Mouse (Mus musculus) limb, embryonic 13.5 days (tissue): ENCODE data around the gene Lpp. TPM values are rescaled to one million over a fixed set of nuclear protein-coding genes. Genes with fewer than 3 reads are reported as not detected.

Source experiments
- ATAC-seq: fragments of 200-750 bp; cut with Nextera tagmentation; 2 replicates; pipeline ENCODE4 v1.8.0; 2017; ENCODE audit warnings: low read depth, moderate number of reproducible peaks, moderate TSS enrichment; ENCODE audit not compliant: low FRiP score
- H3K27ac ChIP-seq: fragments of 300-500 bp; sonication (generic); 2 replicates; pipeline ENCODE4 v1.5.1; 2015; ENCODE audit warnings: inconsistent platforms, mild to moderate bottlenecking, moderate library complexity
- H3K27me3 ChIP-seq: fragments of 300-500 bp; sonication (generic); 2 replicates; pipeline ENCODE4 v1.6.1; 2015; ENCODE audit warnings: mild to moderate bottlenecking, inconsistent platforms
- H3K36me3 ChIP-seq: fragments of 300-500 bp; sonication (generic); 2 replicates; pipeline ENCODE4 v1.6.1; 2015; ENCODE audit warnings: inconsistent platforms, mild to moderate bottlenecking, moderate library complexity
- H3K4me1 ChIP-seq: fragments of 300-500 bp; sonication (generic); 2 replicates; pipeline ENCODE4 v1.6.1; 2015; ENCODE audit warnings: inconsistent platforms
- H3K4me2 ChIP-seq: fragments of 300-500 bp; sonication (generic); replicated peaks from 2 replicates; pipeline ENCODE4 v1.6.1; 2015; ENCODE audit warnings: inconsistent platforms, mild to moderate bottlenecking, moderate library complexity
- H3K4me3 ChIP-seq: fragments of 300-500 bp; sonication (generic); 2 replicates; pipeline ENCODE4 v1.5.1; 2015; ENCODE audit warnings: moderate library complexity, mild to moderate bottlenecking, inconsistent platforms
- H3K9ac ChIP-seq: fragments of 300-500 bp; sonication (generic); 2 replicates; pipeline ENCODE4 v1.6.1; 2015; ENCODE audit warnings: mild to moderate bottlenecking, inconsistent platforms
- H3K9me3 ChIP-seq: fragments of 300-500 bp; sonication (generic); 2 replicates; pipeline ENCODE4 v1.6.1; 2016; ENCODE audit warnings: inconsistent platforms
- WGBS: fragments of 180-500 bp; shearing (Covaris S2); methylation state at CpG from one replicate; pipeline ENCODE4 v1.1.7; 2015; 5-methylcytosine and 5-hydroxymethylcytosine counted together
- polyA plus RNA-seq: library from polyadenylated mRNA; unstranded; fragments of >200 nt; fragmentation: Nextera tagmentation; extraction: Ambion mirVana; gene quantifications from 2 replicates; pipeline ENCODE4 v1.2.1, GENCODE M21; 2015

The Lpp gene
- polyA plus RNA-seq, 1 experiment from 2014 or later: 56.0 TPM

- Histone ChIP-seq H3K4me2 (no peak overlapping the region), H3K4me3 (no peak overlapping the region), H3K36me3 (no peaks in the 10 kb centered on the region), H3K9ac (no peak overlapping the region), H3K27me3 (no peaks in the 10 kb centered on the region), H3K4me1 (peaks cover 8% of the 10 kb centered on the region), H3K9me3 (no peaks in the 10 kb centered on the region), H3K27ac (no peak overlapping the region)
- WGBS: 87% methylated on average over 9 of the region's 9 CpGs
- ATAC-seq: no peak
Observed at GRCm38 (mm10) chr16:24859509-24860140, 466.3 kb downstream of the Lpp start.

GRCm38 (mm10) chr16:24860445-24860844 is 467.1 kb downstream of the Lpp start:
- H3K36me3 ChIP-seq: no peaks in the 10 kb centered on the region
- no peak overlapping the region for H3K9ac ChIP-seq
- H3K4me3 ChIP-seq: no peak overlapping the region
- no peak overlapping the region for H3K4me2 ChIP-seq
- no peak overlapping the region for H3K27ac ChIP-seq
- ATAC-seq: no peak
- WGBS: 91% methylated on average over 7 of the region's 7 CpGs
- H3K9me3 ChIP-seq: no peaks in the 10 kb centered on the region
- H3K4me1 ChIP-seq: peaks cover 8% of the 10 kb centered on the region
- no peaks in the 10 kb centered on the region for H3K27me3 ChIP-seq

GRCm38 (mm10) chr16:24861374-24861773 is 468.1 kb downstream of the Lpp start:
- H3K9ac ChIP-seq: no peak overlapping the region
- H3K27me3 ChIP-seq: no peaks in the 10 kb centered on the region
- 46% methylated on average over 5 of the region's 5 CpGs for WGBS
- peaks cover 8% of the 10 kb centered on the region for H3K4me1 ChIP-seq
- no peak for ATAC-seq
- no peak overlapping the region for H3K27ac ChIP-seq
- H3K36me3 ChIP-seq: no peaks in the 10 kb centered on the region
- H3K4me2 ChIP-seq: no peak overlapping the region
- no peak overlapping the region for H3K4me3 ChIP-seq
- H3K9me3 ChIP-seq: no peaks in the 10 kb centered on the region

GRCm38 (mm10) chr16:24874235-24874634 is 480.9 kb downstream of the Lpp start:
- Histone ChIP-seq H3K4me1 (no peaks in the 10 kb centered on the region), H3K9me3 (peaks cover 7% of the 10 kb centered on the region), H3K4me3 (no peak overlapping the region), H3K4me2 (no peak overlapping the region), H3K36me3 (peaks cover 12% of the 10 kb centered on the region), H3K27ac (no peak overlapping the region), H3K9ac (no peak overlapping the region), H3K27me3 (no peaks in the 10 kb centered on the region)
- no peak for ATAC-seq
- WGBS: 74% methylated on average over 4 of the region's 4 CpGs

- Histone ChIP-seq H3K4me3 (no peak overlapping the region), H3K36me3 (peaks cover 12% of the 10 kb centered on the region), H3K27ac (no peak overlapping the region), H3K4me1 (peaks cover 3% of the 10 kb centered on the region; the same call in 1 of the 2 replicates), H3K9me3 (peaks cover 7% of the 10 kb centered on the region), H3K9ac (no peak overlapping the region), H3K4me2 (no peak overlapping the region), H3K27me3 (no peaks in the 10 kb centered on the region)
- 61% methylated on average over 1 of the region's 1 CpGs for WGBS
- ATAC-seq: no peak
Observed at GRCm38 (mm10) chr16:24875661-24876060, 482.4 kb downstream of the Lpp start.

- H3K27ac ChIP-seq: no peak overlapping the region
- no peaks in the 10 kb centered on the region for H3K27me3 ChIP-seq
- ATAC-seq: no peak
- H3K9ac ChIP-seq: no peak overlapping the region
- H3K4me3 ChIP-seq: no peak overlapping the region
- no peak overlapping the region for H3K4me2 ChIP-seq
- no peaks in the 10 kb centered on the region for H3K9me3 ChIP-seq
- 58% methylated on average over 4 of the region's 4 CpGs for WGBS
- H3K4me1 ChIP-seq: peaks cover 7% of the 10 kb centered on the region; the same call in 1 of the 2 replicates
- no peaks in the 10 kb centered on the region for H3K36me3 ChIP-seq
Observed at GRCm38 (mm10) chr16:24878977-24879376, 485.7 kb downstream of the Lpp start.

GRCm38 (mm10) chr16:24880698-24881097 is 487.4 kb downstream of the Lpp start:
- H3K9ac ChIP-seq: no peak overlapping the region
- H3K9me3 ChIP-seq: no peaks in the 10 kb centered on the region
- no peak overlapping the region for H3K4me2 ChIP-seq
- no peaks in the 10 kb centered on the region for H3K27me3 ChIP-seq
- 40% methylated on average over 8 of the region's 8 CpGs for WGBS
- H3K27ac ChIP-seq: no peak overlapping the region
- peaks cover 7% of the 10 kb centered on the region; the same call in 1 of the 2 replicates for H3K4me1 ChIP-seq
- no peak overlapping the region for H3K4me3 ChIP-seq
- no peaks in the 10 kb centered on the region for H3K36me3 ChIP-seq
- no peak for ATAC-seq

- ATAC-seq: no peak
- no peaks in the 10 kb centered on the region for H3K9me3 ChIP-seq
- no peak overlapping the region for H3K4me3 ChIP-seq
- no peak overlapping the region for H3K4me2 ChIP-seq
- H3K4me1 ChIP-seq: peaks cover 20% of the 10 kb centered on the region
- no peak overlapping the region for H3K27ac ChIP-seq
- 87% methylated on average over 3 of the region's 3 CpGs for WGBS
- no peaks in the 10 kb centered on the region for H3K27me3 ChIP-seq
- H3K36me3 ChIP-seq: no peaks in the 10 kb centered on the region
- no peak overlapping the region for H3K9ac ChIP-seq
Observed at GRCm38 (mm10) chr16:24881981-24882775, 488.9 kb downstream of the Lpp start.

- ATAC-seq: no peak
- Histone ChIP-seq H3K27me3 (no peaks in the 10 kb centered on the region), H3K9me3 (no peaks in the 10 kb centered on the region), H3K4me1 (peaks cover 23% of the 10 kb centered on the region), H3K36me3 (no peaks in the 10 kb centered on the region), H3K4me2 (no peak overlapping the region), H3K9ac (no peak overlapping the region), H3K4me3 (no peak overlapping the region), H3K27ac (no peak overlapping the region)
Observed at GRCm38 (mm10) chr16:24884017-24884416, 490.7 kb downstream of the Lpp start.

GRCm38 (mm10) chr16:24886346-24886745 is 493.0 kb downstream of the Lpp start:
- no peak overlapping the region for H3K27ac ChIP-seq
- H3K9ac ChIP-seq: no peak overlapping the region
- peaks cover 2% of the 10 kb centered on the region; the same call in 1 of the 2 replicates for H3K36me3 ChIP-seq
- WGBS: 44% methylated on average over 3 of the region's 3 CpGs
- no peaks in the 10 kb centered on the region for H3K27me3 ChIP-seq
- no peak overlapping the region for H3K4me2 ChIP-seq
- peaks cover 18% of the 10 kb centered on the region for H3K4me1 ChIP-seq
- H3K4me3 ChIP-seq: no peak overlapping the region
- ATAC-seq: no peak
- no peaks in the 10 kb centered on the region for H3K9me3 ChIP-seq

- 48% methylated on average over 7 of the region's 7 CpGs for WGBS
- Histone ChIP-seq H3K27me3 (no peaks in the 10 kb centered on the region), H3K4me3 (no peak overlapping the region), H3K9me3 (no peaks in the 10 kb centered on the region), H3K9ac (no peak overlapping the region), H3K27ac (no peak overlapping the region), H3K36me3 (peaks cover 2% of the 10 kb centered on the region; the same call in 1 of the 2 replicates), H3K4me2 (no peak overlapping the region), H3K4me1 (peaks cover 24% of the 10 kb centered on the region)
- no peak for ATAC-seq
Observed at GRCm38 (mm10) chr16:24886943-24887342, 493.6 kb downstream of the Lpp start.

GRCm38 (mm10) chr16:24891453-24891852 is 498.1 kb downstream of the Lpp start:
- Histone ChIP-seq H3K4me3 (no peak overlapping the region), H3K27ac (no peak overlapping the region), H3K9me3 (no peaks in the 10 kb centered on the region), H3K4me1 (peaks cover 19% of the 10 kb centered on the region), H3K27me3 (no peaks in the 10 kb centered on the region), H3K9ac (no peak overlapping the region), H3K36me3 (peaks cover 2% of the 10 kb centered on the region; the same call in 1 of the 2 replicates), H3K4me2 (no peak overlapping the region)
- WGBS: 27% methylated on average over 6 of the region's 6 CpGs
- no peak for ATAC-seq
